Mouse (Mus musculus) forebrain, embryonic 13.5 days (tissue): ENCODE data around the gene Abhd16a. TPM values are rescaled to one million over a fixed set of nuclear protein-coding genes. Genes with fewer than 3 reads are reported as not detected.

Source experiments
- ATAC-seq: fragments of 200-750 bp; cut with Nextera tagmentation; 2 replicates; pipeline ENCODE4 v1.8.0; 2017
- H3K27ac ChIP-seq: fragments of 300-500 bp; sonication (generic); 2 replicates; pipeline ENCODE4 v1.5.1; 2015; ENCODE audit warnings: inconsistent platforms, mild to moderate bottlenecking, moderate library complexity
- H3K27me3 ChIP-seq: fragments of 300-500 bp; sonication (generic); 2 replicates; pipeline ENCODE4 v1.6.1; 2015; ENCODE audit warnings: mild to moderate bottlenecking, inconsistent platforms
- H3K36me3 ChIP-seq: fragments of 300-500 bp; sonication (generic); 2 replicates; pipeline ENCODE4 v1.6.1; 2015; ENCODE audit warnings: mild to moderate bottlenecking, inconsistent platforms; ENCODE audit not compliant: poor library complexity, severe bottlenecking
- H3K4me1 ChIP-seq: fragments of 300-500 bp; sonication (generic); 2 replicates; pipeline ENCODE4 v1.6.1; 2015; ENCODE audit warnings: inconsistent platforms
- H3K4me2 ChIP-seq: fragments of 300-500 bp; sonication (generic); 2 replicates; pipeline ENCODE4 v1.6.1; 2015; ENCODE audit warnings: inconsistent platforms, mild to moderate bottlenecking, moderate library complexity
- H3K4me3 ChIP-seq: fragments of 300-500 bp; sonication (generic); 2 replicates; pipeline ENCODE4 v1.5.1; 2015; ENCODE audit warnings: mild to moderate bottlenecking, inconsistent platforms
- H3K9ac ChIP-seq: fragments of 300-500 bp; sonication (generic); 2 replicates; pipeline ENCODE4 v1.6.1; 2015; ENCODE audit warnings: mild to moderate bottlenecking, inconsistent platforms
- H3K9me3 ChIP-seq: fragments of 300-500 bp; sonication (generic); replicated peaks from 2 replicates; pipeline ENCODE4 v1.6.1; 2016; ENCODE audit warnings: inconsistent platforms
- WGBS: fragments of 180-500 bp; shearing (Covaris S2); methylation state at CpG from one replicate; pipeline ENCODE4 v1.1.7; 2015; 5-methylcytosine and 5-hydroxymethylcytosine counted together
- polyA plus RNA-seq: library from polyadenylated mRNA; unstranded; fragments of >200 nt; fragmentation: Nextera tagmentation; extraction: Ambion mirVana; gene quantifications from 2 replicates; pipeline ENCODE4 v1.2.1, GENCODE M21; 2015

Gene Abhd16a
- polyA plus RNA-seq, 1 experiment from 2014 or later: 74.9 TPM

GRCm38 (mm10) chr17:35128996-35129395, 39.9 kb downstream of the Abhd16a start:
- 78% methylated on average over 11 of the region's 11 CpGs for WGBS
- no peak overlapping the region for H3K9ac ChIP-seq
- no peak overlapping the region for H3K4me3 ChIP-seq

GRCm38 (mm10) chr17:35131038-35131437, 42.0 kb downstream of the Abhd16a start:
- H3K9me3 ChIP-seq: no peaks in the 10 kb centered on the region
- H3K9ac ChIP-seq: no peak overlapping the region
- peaks cover 13% of the 10 kb centered on the region for H3K36me3 ChIP-seq
- H3K4me1 ChIP-seq: peaks cover 18% of the 10 kb centered on the region
- no peak overlapping the region for H3K4me3 ChIP-seq
- H3K27me3 ChIP-seq: no peaks in the 10 kb centered on the region
- H3K4me2 ChIP-seq: no peak overlapping the region
- no peak overlapping the region for H3K27ac ChIP-seq
- 91% methylated on average over 8 of the region's 8 CpGs for WGBS
- no peak for ATAC-seq

More at GRCm38 (mm10) chr17:35128996-35129395, 39.9 kb downstream of the Abhd16a start:
- Histone ChIP-seq H3K27ac (no peak overlapping the region), H3K36me3 (peaks cover 25% of the 10 kb centered on the region), H3K4me1 (peaks cover 29% of the 10 kb centered on the region), H3K4me2 (no peak overlapping the region), H3K9me3 (no peaks in the 10 kb centered on the region), H3K27me3 (no peaks in the 10 kb centered on the region)
- ATAC-seq: no peak

- H3K9ac ChIP-seq: no peak within 1 kb of the TSS
- no peak for ATAC-seq
- no peak within 1 kb of the TSS for H3K4me2 ChIP-seq
- H3K36me3 ChIP-seq: peaks cover 13% of the 10 kb centered on the region
- no peak within 1 kb of the TSS for H3K4me3 ChIP-seq
- 84% methylated on average over 15 of the region's 15 CpGs for WGBS
- no peak within 1 kb of the TSS for H3K27ac ChIP-seq
- H3K4me1 ChIP-seq: peaks cover 17% of the 10 kb centered on the region
- H3K9me3 ChIP-seq: no peaks in the 10 kb centered on the region
- H3K27me3 ChIP-seq: no peaks in the 10 kb centered on the region
Measured at GRCm38 (mm10) chr17:35131500-35132173, 42.6 kb downstream of the Abhd16a start, which contains the start of gene Apom. Gene Apom, minus strand, starts transcription at chr17:35132050.

- no peak overlapping the region for H3K9ac ChIP-seq
- H3K4me2 ChIP-seq: no peak overlapping the region
- no peak overlapping the region for H3K27ac ChIP-seq
- H3K27me3 ChIP-seq: no peaks in the 10 kb centered on the region
- ATAC-seq: no peak
- peaks cover 17% of the 10 kb centered on the region for H3K4me1 ChIP-seq
- 75% methylated on average over 3 of the region's 3 CpGs for WGBS
- no peaks in the 10 kb centered on the region for H3K9me3 ChIP-seq
- peaks cover 13% of the 10 kb centered on the region for H3K36me3 ChIP-seq
- no peak overlapping the region for H3K4me3 ChIP-seq
Measured at GRCm38 (mm10) chr17:35132174-35132560, 43.1 kb downstream of the Abhd16a start.

- Histone ChIP-seq H3K9me3 (no peaks in the 10 kb centered on the region), H3K4me2 (no peak overlapping the region), H3K4me3 (no peak overlapping the region), H3K4me1 (peaks cover 24% of the 10 kb centered on the region), H3K36me3 (peaks cover 13% of the 10 kb centered on the region), H3K9ac (no peak overlapping the region), H3K27me3 (no peaks in the 10 kb centered on the region), H3K27ac (no peak overlapping the region)
- WGBS: 97% methylated on average over 7 of the region's 7 CpGs
- ATAC-seq: no peak
Measured at GRCm38 (mm10) chr17:35133517-35133916, 44.5 kb downstream of the Abhd16a start.

- Histone ChIP-seq H3K27ac (peak within 1 kb of the TSS; percentile 95), H3K4me2 (peak within 1 kb of the TSS; percentile 82), H3K4me3 (peak within 1 kb of the TSS; percentile 79), H3K4me1 (peaks cover 28% of the 10 kb centered on the region), H3K27me3 (no peaks in the 10 kb centered on the region), H3K9ac (peak within 1 kb of the TSS; percentile 87), H3K36me3 (peaks cover 21% of the 10 kb centered on the region), H3K9me3 (no peaks in the 10 kb centered on the region)
- ATAC-seq: peak; percentile 94
- WGBS: under 1% methylated on average over 66 of the region's 66 CpGs
Measured at GRCm38 (mm10) chr17:35134801-35135590, 45.9 kb downstream of the Abhd16a start, which contains the start of gene Bag6. Gene Bag6, plus strand, starts transcription at chr17:35135178.

GRCm38 (mm10) chr17:35135591-35136320, 46.7 kb downstream of the Abhd16a start:
- Histone ChIP-seq H3K36me3 (peaks cover 29% of the 10 kb centered on the region), H3K9me3 (no peaks in the 10 kb centered on the region), H3K4me1 (peaks cover 28% of the 10 kb centered on the region), H3K9ac (peak overlapping the region; percentile 87), H3K27me3 (no peaks in the 10 kb centered on the region), H3K4me2 (peak overlapping the region; percentile 82), H3K27ac (peak overlapping the region; percentile 95), H3K4me3 (peak overlapping the region; percentile 79)
- WGBS: under 1% methylated on average over 43 of the region's 43 CpGs
- peak; percentile 71 for ATAC-seq

GRCm38 (mm10) chr17:35139269-35139668, 50.2 kb downstream of the Abhd16a start:
- H3K4me2 ChIP-seq: no peak overlapping the region
- WGBS: 96% methylated on average over 3 of the region's 3 CpGs
- peaks cover 28% of the 10 kb centered on the region for H3K4me1 ChIP-seq
- peaks cover 64% of the 10 kb centered on the region for H3K36me3 ChIP-seq
- H3K9ac ChIP-seq: no peak overlapping the region
- no peak for ATAC-seq
- no peak overlapping the region for H3K4me3 ChIP-seq
- no peaks in the 10 kb centered on the region for H3K27me3 ChIP-seq
- H3K9me3 ChIP-seq: no peaks in the 10 kb centered on the region
- no peak overlapping the region for H3K27ac ChIP-seq

- no peak overlapping the region for H3K4me3 ChIP-seq
- no peak overlapping the region for H3K4me2 ChIP-seq
- no peak overlapping the region for H3K9ac ChIP-seq
- no peaks in the 10 kb centered on the region for H3K9me3 ChIP-seq
- H3K27me3 ChIP-seq: no peaks in the 10 kb centered on the region
- no peak overlapping the region for H3K27ac ChIP-seq
- 84% methylated on average over 16 of the region's 16 CpGs for WGBS
- ATAC-seq: no peak
- H3K4me1 ChIP-seq: peaks cover 28% of the 10 kb centered on the region
- peaks cover 77% of the 10 kb centered on the region for H3K36me3 ChIP-seq
Measured at GRCm38 (mm10) chr17:35140490-35140996, 51.5 kb downstream of the Abhd16a start.

- Histone ChIP-seq H3K27ac (no peak overlapping the region), H3K4me1 (peaks cover 20% of the 10 kb centered on the region), H3K9me3 (no peaks in the 10 kb centered on the region), H3K4me2 (no peak overlapping the region), H3K9ac (no peak overlapping the region), H3K27me3 (no peaks in the 10 kb centered on the region), H3K36me3 (peaks cover 91% of the 10 kb centered on the region), H3K4me3 (no peak overlapping the region)
- WGBS: 92% methylated on average over 6 of the region's 6 CpGs
- ATAC-seq: no peak
Measured at GRCm38 (mm10) chr17:35141971-35142370, 52.9 kb downstream of the Abhd16a start.

- no peak overlapping the region for H3K9ac ChIP-seq
- no peaks in the 10 kb centered on the region for H3K9me3 ChIP-seq
- no peak for ATAC-seq
- H3K4me2 ChIP-seq: no peak overlapping the region
- H3K4me3 ChIP-seq: no peak overlapping the region
- no peaks in the 10 kb centered on the region for H3K27me3 ChIP-seq
- H3K4me1 ChIP-seq: no peaks in the 10 kb centered on the region
- H3K27ac ChIP-seq: no peak overlapping the region
- WGBS: 88% methylated on average over 5 of the region's 5 CpGs
- H3K36me3 ChIP-seq: peaks cover 98% of the 10 kb centered on the region
Measured at GRCm38 (mm10) chr17:35146139-35146538, 57.1 kb downstream of the Abhd16a start.
